Mouse (Mus musculus): ENCODE data around the gene Snx33. TPM values are rescaled to one million over a fixed set of nuclear protein-coding genes. Genes with fewer than 3 reads are reported as not detected.
A peak's percentile ranks its signal among the peaks of the same experiment; 100 is the strongest.
"Not testable (repeated sequence)": the region's sequence is repeated elsewhere in the genome, so short reads cannot be mapped to it uniquely, and the experiment has no call there.

The Snx33 gene
- total RNA-seq (2021): 10 to 100 TPM in 1 of 2 experiments, 1 to 10 TPM in 1; 9.9 to 11.7 TPM
- long read RNA-seq, experiment 1, full-length matches to known transcripts: 7 of 8 reads
- long read RNA-seq, experiment 1, partial matches to known transcripts: 0 of 8 reads
- long read RNA-seq, experiment 1, other reads (novel, unspliced or antisense): 1 of 8 reads
- long read RNA-seq, experiment 2, full-length matches to known transcripts: 7 of 10 reads
- long read RNA-seq, experiment 2, partial matches to known transcripts: 0 of 10 reads
- long read RNA-seq, experiment 2, other reads (novel, unspliced or antisense): 3 of 10 reads

- DNase-seq: peak; percentile 96
- intact Hi-C loops (cut with DNase I): loop anchor here (1.0 to 5.0 kb wide), 4 partner anchors 17 to 202 kb away; partner anchors contain the start of genes Man2c1 and Sin3a
Observed at GRCm38 (mm10) chr9:56928041-56928811, at the start of gene Snx33. Gene Snx33 (minus strand): TSS chr9:56928371.

- intact Hi-C loops (cut with DNase I): no loop called here
- no peak for DNase-seq
Observed at GRCm38 (mm10) chr9:56975199-56975598, 47.0 kb upstream of the Snx33 start.

GRCm38 (mm10) chr9:56973960-56974524 lies 45.9 kb upstream of the Snx33 start:
- intact Hi-C loops (cut with DNase I): no loop called here
- no peak for DNase-seq

GRCm38 (mm10) chr9:56970158-56970557 lies 42.0 kb upstream of the Snx33 start:
- intact Hi-C loops (cut with DNase I): no loop called here
- no peak for DNase-seq

GRCm38 (mm10) chr9:56961591-56961990 lies 33.4 kb upstream of the Snx33 start:
- intact Hi-C loops (cut with DNase I): no loop called here
- DNase-seq: no peak

- DNase-seq: no peak
- intact Hi-C loops (cut with DNase I): no loop called here
Observed at GRCm38 (mm10) chr9:56958689-56959088, 30.5 kb upstream of the Snx33 start.

GRCm38 (mm10) chr9:56956966-56957675 lies 28.9 kb upstream of the Snx33 start:
- DNase-seq: no peak
- intact Hi-C loops (cut with DNase I): no loop called here

GRCm38 (mm10) chr9:56953562-56953961 lies 25.4 kb upstream of the Snx33 start:
- DNase-seq: no peak
- intact Hi-C loops (cut with DNase I): loop anchor here (5.0 kb wide), 1 partner anchor 119 kb away; the partner anchor contains the start of gene Sin3a

GRCm38 (mm10) chr9:56950414-56951400 lies 22.5 kb upstream of the Snx33 start, which contains the start of gene Snupn:
Gene Snupn (plus strand): TSS chr9:56950878.
- intact Hi-C loops (cut with DNase I): loop anchor here (2.0 to 5.0 kb wide), 2 partner anchors 44 to 122 kb away; partner anchors contain the start of genes Ptpn9 and Sin3a
- peak; percentile 95 to 98 for DNase-seq

GRCm38 (mm10) chr9:56949767-56950166 lies 21.6 kb upstream of the Snx33 start:
- intact Hi-C loops (cut with DNase I): loop anchor here (2.0 to 5.0 kb wide), 2 partner anchors 45 to 123 kb away; partner anchors contain the start of genes Ptpn9 and Sin3a

GRCm38 (mm10) chr9:56948699-56949098 lies 20.5 kb upstream of the Snx33 start:
- DNase-seq; intact Hi-C loops (cut with DNase I): not testable (repeated sequence)

More at GRCm38 (mm10) chr9:56949767-56950166, 21.6 kb upstream of the Snx33 start:
- peak in 1 of 2 experiments; percentile 12 for DNase-seq

- peak; percentile 34 to 68 for DNase-seq
- intact Hi-C loops (cut with DNase I): loop anchor here (2.0 kb wide), 1 partner anchor 183 kb away; the partner anchor contains the start of gene Man2c1
Observed at GRCm38 (mm10) chr9:56947481-56947880, 19.3 kb upstream of the Snx33 start.

GRCm38 (mm10) chr9:56938374-56938773 lies 10.2 kb upstream of the Snx33 start:
- intact Hi-C loops (cut with DNase I): loop anchor here (10.0 kb wide), 1 partner anchor 56 kb away; the partner anchor contains the start of gene Ptpn9
- peak in 1 of 2 experiments; percentile 23 for DNase-seq

GRCm38 (mm10) chr9:56937223-56938160 lies 9.3 kb upstream of the Snx33 start, which contains the start of gene Imp3:
Gene Imp3 (plus strand): TSS chr9:56937475.
- peak; percentile 84 to 87 for DNase-seq
- intact Hi-C loops (cut with DNase I): loop anchor here (10.0 kb wide), 1 partner anchor 57 kb away; the partner anchor contains the start of gene Ptpn9

- intact Hi-C loops (cut with DNase I): loop anchor here (10.0 kb wide), 1 partner anchor 58 kb away; the partner anchor contains the start of gene Ptpn9
- no peak for DNase-seq
Observed at GRCm38 (mm10) chr9:56936861-56937222, 8.7 kb upstream of the Snx33 start.

GRCm38 (mm10) chr9:56930556-56930955 lies 2.4 kb upstream of the Snx33 start:
- intact Hi-C loops (cut with DNase I): loop anchor here (10.0 kb wide), 1 partner anchor 64 kb away; the partner anchor contains the start of gene Ptpn9
- DNase-seq: no peak

GRCm38 (mm10) chr9:56929496-56929895 lies 1.3 kb upstream of the Snx33 start:
- no peak for DNase-seq
- intact Hi-C loops (cut with DNase I): loop anchor here (2.0 to 5.0 kb wide), 2 partner anchors 15 to 143 kb away; partner anchors contain the start of gene Sin3a

Measured in heart, postnatal 14 days (tissue).